Mouse (Mus musculus) forebrain, embryonic 11.5 days (tissue): ENCODE data around the gene Ctbp2. TPM values are rescaled to one million over a fixed set of nuclear protein-coding genes. Genes with fewer than 3 reads are reported as not detected.

Experiments
- polyA plus RNA-seq: library from polyadenylated mRNA; unstranded; fragments of >200 nt; fragmentation: Nextera tagmentation; extraction: Ambion mirVana; gene quantifications from 2 replicates; pipeline ENCODE4 v1.2.1, GENCODE M21; 2014

Ctbp2 gene
- polyA plus RNA-seq, 1 experiment from 2014 or later: 137 TPM

Other genes with a start within 250 kb of the Ctbp2 start
- gene Zranb1, start 193.2 kb downstream of the Ctbp2 start, polyA plus RNA-seq: 18.0 and 18.1 TPM in 2 replicates
- gene Fgfr2, start 1.0 kb downstream of the Ctbp2 start, polyA plus RNA-seq: 93.6 and 99.4 TPM in 2 replicates